Mouse (Mus musculus): ENCODE data around the gene Eci3. TPM values are rescaled to one million over a fixed set of nuclear protein-coding genes. Genes with fewer than 3 reads are reported as not detected.
A peak's percentile ranks its signal among the peaks of the same experiment; 100 is the strongest.
"Not testable (repeated sequence)": the region's sequence is repeated elsewhere in the genome, so short reads cannot be mapped to it uniquely, and the experiment has no call there.

The Eci3 gene
- polyA plus RNA-seq, 1 experiment: not detected

DNA sequence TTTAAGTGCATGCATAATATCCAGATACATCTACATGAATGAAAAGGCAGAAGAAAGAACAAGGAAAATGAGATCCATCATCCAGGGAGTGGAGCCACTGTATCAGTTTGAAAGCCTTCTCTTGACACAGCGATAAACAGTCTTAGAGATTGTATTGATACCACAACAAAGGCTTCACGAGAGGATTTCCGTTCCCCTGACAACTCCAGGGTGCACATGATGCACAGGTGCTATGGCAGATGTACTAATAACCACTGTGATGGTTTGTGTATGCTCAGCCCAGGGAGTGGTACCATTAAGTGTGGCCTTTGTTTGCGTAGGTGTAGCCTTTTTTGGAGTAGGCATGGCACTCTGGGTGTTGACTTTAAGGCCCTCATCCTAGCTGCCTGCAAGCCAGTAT is 6.7 kb downstream of the Eci3 start:
- no peak overlapping the region for H3K4me3 ChIP-seq (ENCODE audit: insufficient read depth, low read depth, low read length)
- H3K4me1 ChIP-seq (ENCODE audit: control insufficient read depth, insufficient read depth, low read length): no peaks in the 10 kb centered on the region
- no peak overlapping the region for H3K27ac ChIP-seq (ENCODE audit: insufficient read depth, low read depth, low read length)
- TF ChIP-seq CTCF (IDR thresholded peaks at IDR 0.05; ENCODE audit: insufficient read depth, low read depth, low read length) (no peak), POLR2A (IDR thresholded peaks at IDR 0.05; ENCODE audit: insufficient read depth, low read depth, low read length) (no peak)
- WGBS: 89% methylated on average over 4 of the region's 4 CpGs

DNA sequence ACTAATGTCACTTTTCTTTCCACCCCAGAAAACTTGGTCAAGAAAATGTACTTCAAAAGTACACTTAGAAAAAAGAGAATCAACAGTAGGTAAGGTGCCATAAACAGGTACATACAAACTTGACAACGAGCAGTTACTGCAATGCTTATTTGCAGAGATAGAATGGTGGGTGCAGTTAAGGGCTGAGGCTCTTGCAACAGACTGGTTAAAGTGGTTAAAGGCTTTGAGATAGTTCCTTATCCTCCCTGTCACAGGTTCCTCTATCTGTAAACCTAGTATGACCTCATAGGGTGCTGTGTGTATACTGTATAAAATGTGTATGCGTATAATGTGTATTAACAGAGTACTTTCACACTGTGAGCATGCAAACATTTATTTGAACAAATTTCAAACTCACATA is 12.2 kb downstream of the Eci3 start:
- H3K27ac ChIP-seq (ENCODE audit: insufficient read depth, low read depth, low read length); H3K4me3 ChIP-seq (ENCODE audit: insufficient read depth, low read depth, low read length); H3K4me1 ChIP-seq (ENCODE audit: control insufficient read depth, insufficient read depth, low read length): not testable (repeated sequence)
- 93% methylated on average over 2 of the region's 2 CpGs for WGBS

DNA sequence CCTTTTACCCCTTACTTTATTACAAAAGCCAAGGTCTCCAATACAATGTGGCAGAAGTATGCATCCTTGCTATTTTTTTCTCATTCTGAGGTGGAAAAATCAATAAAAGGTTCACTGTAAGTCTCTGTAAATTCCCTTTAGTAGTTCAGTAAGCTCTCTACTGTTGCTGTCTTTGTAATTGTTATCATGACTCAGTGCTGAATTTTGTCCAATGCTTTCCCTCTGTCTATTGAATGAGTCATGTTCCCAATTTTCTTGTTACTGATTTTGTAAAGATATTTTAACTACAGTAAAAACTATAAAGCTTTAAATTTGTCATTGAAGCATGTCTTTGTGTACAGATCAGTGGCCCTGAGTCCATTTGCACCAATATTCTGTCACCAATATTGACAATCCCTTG is 21.2 kb downstream of the Eci3 start:
- no peaks in the 10 kb centered on the region for H3K4me1 ChIP-seq (ENCODE audit: control insufficient read depth, insufficient read depth, low read length)
- no peak overlapping the region for H3K27ac ChIP-seq (ENCODE audit: insufficient read depth, low read depth, low read length)
- H3K4me3 ChIP-seq (ENCODE audit: insufficient read depth, low read depth, low read length): no peak overlapping the region
- TF ChIP-seq POLR2A (IDR thresholded peaks at IDR 0.05; ENCODE audit: insufficient read depth, low read depth, low read length): no peak
- TF ChIP-seq CTCF (IDR thresholded peaks at IDR 0.05; ENCODE audit: insufficient read depth, low read depth, low read length): no peak

DNA sequence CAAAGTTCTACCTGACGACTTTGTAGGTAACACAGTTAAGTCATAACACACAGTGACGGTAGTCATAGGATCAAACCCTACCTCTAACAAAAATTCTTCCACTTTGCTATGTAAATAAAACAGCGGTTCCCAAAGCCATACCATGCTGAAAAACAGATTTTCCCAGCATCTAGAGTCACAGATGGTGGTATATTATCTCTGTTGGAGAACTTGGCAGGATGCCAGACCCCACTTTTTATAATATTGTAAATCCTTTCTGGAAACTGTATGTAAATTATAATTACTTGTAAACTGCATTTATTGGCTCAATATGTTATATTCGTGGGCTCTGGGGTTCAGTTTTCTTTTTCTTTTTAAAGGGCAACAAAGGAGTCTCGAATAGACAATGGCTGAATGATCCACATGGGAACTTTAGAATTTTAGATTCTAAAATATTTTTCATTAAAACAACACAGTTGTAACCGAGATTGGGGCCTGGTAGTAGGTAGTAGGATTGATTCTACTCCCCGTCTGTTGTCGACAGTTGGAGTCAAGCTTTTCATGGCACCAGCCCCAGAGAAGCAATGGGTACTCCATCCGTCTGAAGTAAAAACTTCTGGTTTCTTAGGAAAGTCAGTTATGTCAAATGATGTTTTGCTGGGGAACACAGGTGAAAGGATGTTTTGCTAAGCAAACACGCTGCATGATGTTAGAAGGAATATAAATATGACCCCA is 28.5 kb downstream of the Eci3 start:
- no peak overlapping the region for H3K4me3 ChIP-seq (ENCODE audit: insufficient read depth, low read depth, low read length)
- TF ChIP-seq CTCF (IDR thresholded peaks at IDR 0.05; ENCODE audit: insufficient read depth, low read depth, low read length) (no peak), POLR2A (IDR thresholded peaks at IDR 0.05; ENCODE audit: insufficient read depth, low read depth, low read length) (no peak)
- no peak overlapping the region for H3K27ac ChIP-seq (ENCODE audit: insufficient read depth, low read depth, low read length)
- 64% methylated on average over 10 of the region's 10 CpGs for WGBS
- no peaks in the 10 kb centered on the region for H3K4me1 ChIP-seq (ENCODE audit: control insufficient read depth, insufficient read depth, low read length)

DNA sequence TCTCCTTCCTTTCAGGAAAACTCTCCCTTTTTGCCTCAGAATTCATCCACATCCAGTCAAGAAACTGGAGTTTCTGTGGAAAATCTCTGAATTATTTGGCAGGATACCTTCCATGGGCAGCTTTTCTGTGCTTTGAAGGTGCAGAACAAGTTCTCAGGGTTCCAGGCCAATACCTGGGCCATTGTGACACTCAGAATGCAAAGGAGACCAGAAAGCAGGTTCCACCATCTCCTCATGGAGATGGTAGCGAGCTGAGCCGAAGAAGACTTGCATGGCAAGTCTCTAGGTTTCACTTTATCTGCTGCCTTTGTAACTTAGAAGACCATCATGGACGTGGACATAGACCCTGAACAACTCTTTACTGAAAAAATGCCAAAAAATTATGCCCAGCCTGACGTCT is 39.4 kb downstream of the Eci3 start, which contains the start of the genes Fam217a and 4933417A18Rik:
Fam217a (minus strand) TSS at position 101 of the 400 bp plus-strand sequence.
4933417A18Rik (plus strand) TSS at position 200 of the 400 bp plus-strand sequence.
- Histone ChIP-seq H3K4me3 (ENCODE audit: insufficient read depth, low read depth, low read length) (no peak within 1 kb of the TSS), H3K27ac (ENCODE audit: insufficient read depth, low read depth, low read length) (no peak within 1 kb of the TSS), H3K4me1 (ENCODE audit: control insufficient read depth, insufficient read depth, low read length) (no peaks in the 10 kb centered on the region)
- no peak for TF ChIP-seq POLR2A (IDR thresholded peaks at IDR 0.05; ENCODE audit: insufficient read depth, low read depth, low read length)
- TF ChIP-seq CTCF (IDR thresholded peaks at IDR 0.05; ENCODE audit: insufficient read depth, low read depth, low read length): no peak
- WGBS: 82% methylated on average over 4 of the region's 4 CpGs

DNA sequence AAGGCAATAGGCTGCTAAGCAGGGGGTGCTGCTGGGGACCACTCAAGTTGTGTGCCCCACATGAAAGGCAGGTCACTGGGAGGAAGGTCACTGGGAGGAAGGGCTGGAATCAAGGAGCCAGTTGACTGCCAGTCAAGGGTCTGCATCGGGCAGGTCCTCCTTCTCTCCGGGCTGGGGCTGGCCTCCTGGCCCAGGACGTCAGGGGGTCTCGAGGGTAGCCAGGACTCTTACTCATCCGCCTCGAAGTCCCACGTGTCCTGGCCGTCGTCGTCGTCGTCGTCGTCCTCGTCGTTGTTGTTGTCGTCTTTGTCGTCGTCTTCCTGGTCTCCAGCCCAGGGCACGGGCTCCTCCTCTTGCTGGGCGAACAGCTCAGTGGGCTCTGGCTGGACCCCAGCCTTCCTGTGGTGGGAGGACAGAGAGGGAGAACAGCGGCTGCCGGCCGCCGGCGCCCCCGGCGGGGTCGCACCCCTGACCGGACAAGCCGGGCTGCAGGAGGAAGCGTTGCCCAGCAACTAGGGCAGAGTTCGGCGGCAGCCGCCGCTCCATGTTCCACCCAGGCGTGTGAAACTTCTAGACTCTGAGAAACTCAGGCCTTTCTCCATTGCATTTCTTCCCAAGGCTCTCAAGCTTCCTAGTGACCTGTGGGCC is 47.0 kb downstream of the Eci3 start:
- no peak overlapping the region for H3K27ac ChIP-seq (ENCODE audit: insufficient read depth, low read depth, low read length)
- WGBS: 48% methylated on average over 37 of the region's 37 CpGs
- H3K4me1 ChIP-seq (ENCODE audit: control insufficient read depth, insufficient read depth, low read length): peaks cover 6% of the 10 kb centered on the region; the same call in 1 of the 2 replicates
- peak overlapping the region; percentile 5; the same call in 1 of the 2 replicates for H3K4me3 ChIP-seq (ENCODE audit: insufficient read depth, low read depth, low read length)
- TF ChIP-seq CTCF (IDR thresholded peaks at IDR 0.05; ENCODE audit: insufficient read depth, low read depth, low read length) (no peak), POLR2A (IDR thresholded peaks at IDR 0.05; ENCODE audit: insufficient read depth, low read depth, low read length) (no peak)

DNA sequence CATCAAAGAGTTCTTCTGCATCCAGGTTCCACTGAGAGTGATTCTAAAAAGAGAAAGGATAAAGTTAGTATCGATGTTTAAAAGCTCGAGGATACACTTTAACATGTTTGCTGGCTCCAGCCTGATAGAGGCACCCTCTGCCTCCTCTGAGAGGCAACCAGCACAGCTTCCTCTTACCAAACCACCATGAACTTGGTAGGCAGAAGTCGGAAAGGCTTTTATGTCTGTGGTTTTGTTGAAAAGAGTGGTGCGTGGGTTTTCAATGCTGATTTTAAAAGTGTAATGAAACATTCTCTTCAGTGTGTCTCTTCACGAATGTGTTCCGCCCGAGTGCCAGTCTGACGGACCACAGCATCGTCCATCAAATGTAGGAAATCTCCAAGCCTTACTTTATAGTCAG is 49.0 kb downstream of the Eci3 start:
- 82% methylated on average over 9 of the region's 9 CpGs for WGBS
- peaks cover 6% of the 10 kb centered on the region; the same call in 1 of the 2 replicates for H3K4me1 ChIP-seq (ENCODE audit: control insufficient read depth, insufficient read depth, low read length)
- H3K27ac ChIP-seq (ENCODE audit: insufficient read depth, low read depth, low read length): no peak overlapping the region
- TF ChIP-seq POLR2A (IDR thresholded peaks at IDR 0.05; ENCODE audit: insufficient read depth, low read depth, low read length) (no peak), CTCF (IDR thresholded peaks at IDR 0.05; ENCODE audit: insufficient read depth, low read depth, low read length) (no peak)
- no peak overlapping the region for H3K4me3 ChIP-seq (ENCODE audit: insufficient read depth, low read depth, low read length)

Other genes starting within 250 kb of the Eci3 start
- not detected in 2 replicates for gene Fam50b, start 229.0 kb downstream of the Eci3 start, polyA plus RNA-seq (2012; ENCODE audit: insufficient read depth, insufficient read length, low replicate concordance, missing spikeins)
- gene Prpf4b, start 88.5 kb downstream of the Eci3 start, polyA plus RNA-seq (2012; ENCODE audit: insufficient read depth, insufficient read length, low replicate concordance, missing spikeins): 121 and 158 TPM in 2 replicates
- gene Fam217a, start 39.5 kb downstream of the Eci3 start, polyA plus RNA-seq (2012; ENCODE audit: insufficient read depth, insufficient read length, low replicate concordance, missing spikeins): not detected in 2 replicates
- not detected in 2 replicates for gene 4933417A18Rik, start 39.4 kb downstream of the Eci3 start, polyA plus RNA-seq (2012; ENCODE audit: insufficient read depth, insufficient read length, low replicate concordance, missing spikeins)
- gene Eci2, start 63.3 kb upstream of the Eci3 start, polyA plus RNA-seq (2012; ENCODE audit: insufficient read depth, insufficient read length, low replicate concordance, missing spikeins): not detected in 2 replicates

Measured in olfactory bulb, adult 2 months (tissue).